Mouse (Mus musculus) intestine, postnatal 0 days (tissue): ENCODE data around the gene Ppp2r5b. TPM values are rescaled to one million over a fixed set of nuclear protein-coding genes. Genes with fewer than 3 reads are reported as not detected.

Experiments
- ATAC-seq: fragments of 200-750 bp; cut with Nextera tagmentation; 2 replicates; pipeline ENCODE4 v1.8.0; 2017; ENCODE audit warnings: mild to moderate bottlenecking, moderate TSS enrichment, moderate library complexity
- H3K27ac ChIP-seq: fragments of 300-500 bp; sonication (generic); 2 replicates; pipeline ENCODE4 v1.5.1; 2014; ENCODE audit warnings: mild to moderate bottlenecking, low read depth, low read length, moderate library complexity
- H3K27me3 ChIP-seq: fragments of 300-500 bp; sonication (generic); replicated peaks from 2 replicates; pipeline ENCODE4 v1.6.1; 2014; ENCODE audit warnings: low read length, mixed read lengths; ENCODE audit not compliant: control insufficient read depth, insufficient read depth
- H3K36me3 ChIP-seq: fragments of 300-500 bp; sonication (generic); 2 replicates; pipeline ENCODE4 v1.6.1; 2014; ENCODE audit warnings: mild to moderate bottlenecking, moderate library complexity; ENCODE audit not compliant: control insufficient read depth, insufficient read depth
- H3K4me1 ChIP-seq: fragments of 300-500 bp; sonication (generic); replicated peaks from 2 replicates; pipeline ENCODE4 v1.6.1; 2014; ENCODE audit warnings: antibody characterized with exemption, low read length, mixed read lengths; ENCODE audit not compliant: control insufficient read depth, insufficient read depth
- H3K4me2 ChIP-seq: fragments of 300-500 bp; sonication (generic); replicated peaks from 2 replicates; pipeline ENCODE4 v1.6.1; 2014; ENCODE audit warnings: low read depth, mild to moderate bottlenecking, moderate library complexity
- H3K4me3 ChIP-seq: fragments of 300-500 bp; sonication (generic); 2 replicates; pipeline ENCODE4 v1.5.1; 2014; ENCODE audit warnings: low read depth, low read length
- H3K9ac ChIP-seq: fragments of 300-500 bp; sonication (generic); 2 replicates; pipeline ENCODE4 v1.6.1; 2014; ENCODE audit warnings: mild to moderate bottlenecking, low read depth, low read length
- H3K9me3 ChIP-seq: fragments of 300-500 bp; sonication (generic); 2 replicates; pipeline ENCODE4 v1.6.1; 2016; ENCODE audit warnings: mixed run types; ENCODE audit not compliant: control insufficient read depth
- CTCF ChIP-seq: sonication (generic); IDR thresholded peaks from 2 replicates; pipeline ENCODE4 v1.5.1; 2016; ENCODE audit warnings: low read depth, mild to moderate bottlenecking, control low read depth, antibody characterized with exemption, moderate library complexity
- WGBS: fragments of 180-500 bp; shearing (Covaris S2); extraction: QIAGEN DNeasy Blood & Tissue Kit; methylation state at CpG from one replicate; pipeline ENCODE4 v1.1.7; 2014; 5-methylcytosine and 5-hydroxymethylcytosine counted together
- polyA plus RNA-seq: library from polyadenylated mRNA; unstranded; fragments of >200 nt; fragmentation: Nextera tagmentation; extraction: Ambion mirVana; gene quantifications from 2 replicates; pipeline ENCODE4 v1.2.1, GENCODE M21; 2015

The Ppp2r5b gene
- polyA plus RNA-seq, 1 experiment from 2014 or later, result 15.2 TPM

DNA sequence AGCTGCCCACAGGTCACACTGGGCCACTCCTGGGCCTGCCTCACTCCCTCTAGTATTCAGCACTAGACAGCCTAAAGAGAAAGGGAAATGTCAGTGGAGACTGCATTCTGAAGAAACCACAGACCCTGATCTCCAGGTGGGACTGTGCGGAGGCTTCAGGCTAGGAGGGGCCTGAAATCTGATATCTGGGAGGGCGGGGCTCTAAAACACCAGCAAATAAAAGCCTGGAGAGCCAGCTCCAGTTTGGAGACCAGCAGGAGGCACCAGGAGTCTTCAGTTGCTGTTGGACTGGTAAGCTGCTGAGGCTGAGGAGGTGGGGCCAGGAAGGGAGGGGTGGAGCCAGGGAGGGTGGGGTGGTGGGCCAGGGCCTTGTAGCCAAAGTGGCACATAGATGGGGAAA, 9.5 kb downstream of the Ppp2r5b start, which contains the start of gene Gpha2:
Gpha2 (plus strand) TSS at position 246 of the 400 bp plus-strand sequence.
- Histone ChIP-seq H3K27ac (no peak within 1 kb of the TSS), H3K9me3 (no peaks in the 10 kb centered on the region), H3K4me3 (no peak within 1 kb of the TSS), H3K4me1 (no peaks in the 10 kb centered on the region), H3K4me2 (no peak within 1 kb of the TSS), H3K36me3 (peaks cover 43% of the 10 kb centered on the region), H3K9ac (no peak within 1 kb of the TSS), H3K27me3 (no peaks in the 10 kb centered on the region)
- WGBS, result 32% methylated on average over 2 of the region's 2 CpGs
- no peak; the same call in 1 of the 2 replicates for ATAC-seq
- TF ChIP-seq CTCF, result peak; percentile 26; the same call in 1 of the 2 replicates

DNA sequence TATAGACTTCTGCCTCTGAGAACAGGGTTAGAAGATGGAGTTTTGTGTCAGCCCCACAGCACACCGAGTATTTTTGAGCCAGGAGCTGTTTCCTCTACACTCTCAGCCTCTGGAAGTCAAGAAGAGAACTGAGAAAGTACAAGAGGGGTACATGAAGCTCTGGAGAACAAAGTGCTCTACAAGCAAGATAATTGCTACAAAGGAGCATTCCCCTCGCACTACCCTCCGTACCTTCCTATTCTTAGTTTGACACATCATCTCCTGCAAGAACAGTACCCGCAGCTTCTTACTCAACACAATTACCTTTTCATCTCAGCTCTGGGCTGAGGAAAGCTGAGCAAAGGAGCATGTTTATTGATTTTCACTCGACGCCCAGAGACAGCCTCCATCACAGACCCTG, 17.1 kb downstream of the Ppp2r5b start:
- Histone ChIP-seq H3K9ac (no peak overlapping the region), H3K9me3 (no peaks in the 10 kb centered on the region), H3K36me3 (no peaks in the 10 kb centered on the region), H3K27me3 (no peaks in the 10 kb centered on the region), H3K27ac (no peak overlapping the region), H3K4me1 (no peaks in the 10 kb centered on the region), H3K4me3 (no peak overlapping the region), H3K4me2 (no peak overlapping the region)
- no peak for TF ChIP-seq CTCF
- WGBS, result 70% methylated on average over 6 of the region's 6 CpGs
- no peak for ATAC-seq

DNA sequence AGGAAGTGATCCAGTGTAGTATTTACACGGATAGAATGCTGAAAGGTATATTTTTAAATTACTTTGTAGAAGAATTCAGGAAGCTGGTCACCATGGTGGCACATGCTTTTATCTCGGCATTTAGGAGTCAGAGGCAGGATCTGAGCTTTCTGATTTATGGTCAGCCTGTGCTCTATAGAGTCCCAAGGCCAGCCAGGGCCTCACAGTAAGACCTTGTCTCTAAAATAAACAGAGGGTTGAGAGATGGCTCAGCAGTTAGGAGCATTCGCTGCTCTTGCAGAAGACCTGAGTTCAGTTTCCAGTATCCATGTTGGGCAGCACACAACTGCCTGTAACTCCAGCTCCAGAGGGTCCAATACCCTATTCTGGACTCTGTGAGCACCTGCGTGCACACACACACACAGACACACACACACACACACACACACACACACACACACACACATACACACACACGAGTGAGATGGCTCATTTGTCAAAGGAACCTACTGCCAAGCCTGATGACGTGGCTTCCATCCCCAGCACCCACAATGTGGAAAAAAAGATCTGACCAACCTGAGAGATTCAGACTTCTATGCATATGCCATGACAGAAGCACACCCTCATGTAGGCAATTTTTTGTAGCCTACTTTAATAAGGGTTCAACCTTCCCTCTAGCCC, 19.5 kb downstream of the Ppp2r5b start:
- ATAC-seq, result no peak
- H3K4me1 ChIP-seq, result no peaks in the 10 kb centered on the region
- H3K9ac ChIP-seq, result no peak overlapping the region
- H3K9me3 ChIP-seq, result no peaks in the 10 kb centered on the region
- TF ChIP-seq CTCF, result no peak
- H3K4me2 ChIP-seq, result no peak overlapping the region
- no peak overlapping the region for H3K4me3 ChIP-seq
- H3K27me3 ChIP-seq, result no peaks in the 10 kb centered on the region
- no peaks in the 10 kb centered on the region for H3K36me3 ChIP-seq
- 43% methylated on average over 6 of the region's 6 CpGs for WGBS
- no peak overlapping the region for H3K27ac ChIP-seq

DNA sequence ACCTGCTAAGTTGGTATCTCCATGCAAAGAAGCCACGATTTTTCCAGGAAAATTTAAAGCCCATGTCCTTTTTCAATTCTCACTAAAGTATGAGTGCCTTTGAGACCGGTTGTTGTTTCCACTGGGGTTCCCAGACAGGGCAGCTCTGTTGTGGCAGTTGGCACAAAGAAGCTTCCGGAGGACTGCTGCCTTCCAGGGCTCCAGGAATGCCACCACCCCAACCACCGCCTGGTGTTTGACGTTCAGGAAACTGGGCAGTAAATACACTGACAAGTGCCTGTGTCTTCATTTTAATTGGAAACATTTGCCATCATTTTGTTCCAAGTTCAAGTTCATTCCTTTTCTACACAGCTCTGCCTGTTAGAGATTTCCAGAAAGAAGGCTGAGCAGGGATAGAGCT, 29.0 kb downstream of the Ppp2r5b start:
- no peak for ATAC-seq
- TF ChIP-seq CTCF, result no peak
- H3K4me2 ChIP-seq, result no peak overlapping the region
- H3K36me3 ChIP-seq, result no peaks in the 10 kb centered on the region
- H3K9me3 ChIP-seq, result no peaks in the 10 kb centered on the region
- peaks cover 3% of the 10 kb centered on the region; the same call in 1 of the 2 replicates for H3K4me1 ChIP-seq
- no peak overlapping the region for H3K27ac ChIP-seq
- 73% methylated on average over 5 of the region's 5 CpGs for WGBS
- H3K27me3 ChIP-seq, result no peaks in the 10 kb centered on the region
- no peak overlapping the region for H3K4me3 ChIP-seq
- H3K9ac ChIP-seq, result no peak overlapping the region

DNA sequence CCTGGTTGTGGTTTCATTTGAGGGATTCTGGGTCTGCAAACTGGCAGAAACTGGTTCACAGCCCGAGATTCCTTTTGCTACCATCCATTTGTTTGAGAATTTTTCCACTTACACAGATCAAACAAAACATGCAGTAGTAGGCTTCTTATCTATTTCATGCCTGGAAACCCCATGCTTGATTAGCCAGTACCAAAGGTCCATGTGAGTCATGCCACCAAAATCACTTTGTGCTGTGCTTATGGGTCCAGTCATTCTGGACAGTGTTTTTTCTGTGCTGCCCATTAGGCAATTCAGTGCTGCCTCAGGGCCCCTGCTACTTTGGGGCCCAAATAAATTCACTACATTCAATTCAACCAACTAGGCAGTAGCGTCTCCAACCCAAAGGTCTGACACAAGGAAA, 31.4 kb downstream of the Ppp2r5b start:
- Histone ChIP-seq H3K9me3 (no peaks in the 10 kb centered on the region), H3K4me1 (peaks cover 3% of the 10 kb centered on the region; the same call in 1 of the 2 replicates), H3K36me3 (no peaks in the 10 kb centered on the region), H3K9ac (no peak overlapping the region), H3K4me3 (no peak overlapping the region), H3K27ac (no peak overlapping the region), H3K4me2 (no peak overlapping the region), H3K27me3 (no peaks in the 10 kb centered on the region)
- 43% methylated on average over 2 of the region's 2 CpGs for WGBS
- no peak for TF ChIP-seq CTCF
- ATAC-seq, result peak; percentile 74

DNA sequence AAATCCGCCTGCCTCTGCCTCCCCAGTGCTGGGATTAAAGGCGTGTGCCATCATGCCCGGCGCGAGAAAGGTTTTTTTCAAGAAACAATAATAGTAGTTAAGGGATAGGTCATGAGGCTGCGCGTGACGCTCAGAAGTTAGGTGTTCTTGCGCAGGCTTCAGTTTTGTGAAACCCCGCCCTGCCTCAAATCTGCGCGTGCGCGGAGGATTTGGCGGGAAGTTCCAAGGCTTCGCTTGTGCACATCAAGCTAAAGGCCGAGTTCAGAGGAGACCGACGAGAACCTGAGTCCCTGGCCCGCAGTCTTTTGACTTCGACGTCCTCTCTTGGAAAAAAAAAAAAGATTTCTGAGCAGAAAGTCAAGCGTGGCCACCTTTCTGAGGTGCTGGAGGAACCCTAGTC, 51.5 kb downstream of the Ppp2r5b start, which contains the start of gene Majin:
Majin (plus strand) TSS at position 258 of the 400 bp plus-strand sequence.
- Histone ChIP-seq H3K4me1 (no peaks in the 10 kb centered on the region), H3K27ac (no peak within 1 kb of the TSS), H3K4me2 (no peak within 1 kb of the TSS), H3K9ac (no peak within 1 kb of the TSS), H3K36me3 (no peaks in the 10 kb centered on the region), H3K4me3 (no peak within 1 kb of the TSS), H3K27me3 (no peaks in the 10 kb centered on the region), H3K9me3 (no peaks in the 10 kb centered on the region)
- no peak for TF ChIP-seq CTCF
- ATAC-seq, result no peak
- WGBS, result 81% methylated on average over 23 of the region's 23 CpGs

DNA sequence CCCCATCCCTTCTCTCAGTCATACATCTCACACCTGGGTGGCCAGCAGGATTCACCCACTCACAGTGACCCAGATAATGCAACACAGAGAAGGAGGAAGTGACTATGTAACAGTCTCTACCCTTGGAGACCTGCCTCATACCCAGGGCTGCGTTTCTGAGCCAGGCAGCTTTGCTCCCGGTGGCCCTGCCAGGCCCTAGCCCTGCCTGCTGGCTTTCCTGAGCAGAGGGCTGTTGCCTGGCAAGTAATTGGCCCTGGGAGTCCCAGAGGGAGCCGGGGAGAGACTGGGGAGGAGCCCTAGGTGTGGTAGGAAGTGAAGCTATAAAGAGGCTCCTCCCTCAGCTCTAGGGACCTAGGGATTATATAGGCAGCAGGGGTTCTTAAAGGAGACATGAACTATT, 53.1 kb downstream of the Ppp2r5b start:
- no peak overlapping the region for H3K9ac ChIP-seq
- no peaks in the 10 kb centered on the region for H3K27me3 ChIP-seq
- H3K4me2 ChIP-seq, result peak overlapping the region; percentile 47
- H3K36me3 ChIP-seq, result no peaks in the 10 kb centered on the region
- no peak for TF ChIP-seq CTCF
- 7% methylated on average over 3 of the region's 3 CpGs for whole genome bisulfite sequencing
- no peak overlapping the region for H3K4me3 ChIP-seq
- H3K27ac ChIP-seq, result peak overlapping the region; percentile 22; the same call in 1 of the 2 replicates
- no peaks in the 10 kb centered on the region for H3K9me3 ChIP-seq
- no peaks in the 10 kb centered on the region for H3K4me1 ChIP-seq
- ATAC-seq, result peak; percentile 75
